Mouse (Mus musculus) embryonic facial prominence, embryonic 12.5 days (tissue): ENCODE data around the gene Zbtb20. TPM values are rescaled to one million over a fixed set of nuclear protein-coding genes. Genes with fewer than 3 reads are reported as not detected.
A peak's percentile ranks its signal among the peaks of the same experiment; 100 is the strongest.

Source experiments
- ATAC-seq: fragments of 200-750 bp; cut with Nextera tagmentation; 2 replicates; pipeline ENCODE4 v1.8.0; 2017; ENCODE audit not compliant: insufficient number of reproducible peaks, insufficient read depth, low FRiP score, low TSS enrichment
- H3K27ac ChIP-seq: fragments of 300-500 bp; sonication (generic); 2 replicates; pipeline ENCODE4 v1.5.1; 2016; ENCODE audit warnings: mild to moderate bottlenecking
- H3K27me3 ChIP-seq: fragments of 300-500 bp; sonication (generic); 2 replicates; pipeline ENCODE4 v1.6.1; 2016; ENCODE audit warnings: mild to moderate bottlenecking, moderate library complexity
- H3K36me3 ChIP-seq: fragments of 300-500 bp; sonication (generic); 2 replicates; pipeline ENCODE4 v1.6.1; 2016; ENCODE audit warnings: mild to moderate bottlenecking
- H3K4me1 ChIP-seq: fragments of 300-500 bp; sonication (generic); 2 replicates; pipeline ENCODE4 v1.6.1; 2016
- H3K4me2 ChIP-seq: fragments of 300-500 bp; sonication (generic); replicated peaks from 2 replicates; pipeline ENCODE4 v1.6.1; 2016; ENCODE audit warnings: mild to moderate bottlenecking, moderate library complexity
- H3K4me3 ChIP-seq: fragments of 300-500 bp; sonication (generic); 2 replicates; pipeline ENCODE4 v1.5.1; 2016; ENCODE audit warnings: mild to moderate bottlenecking
- H3K9ac ChIP-seq: fragments of 300-500 bp; sonication (generic); 2 replicates; pipeline ENCODE4 v1.6.1; 2016; ENCODE audit warnings: mild to moderate bottlenecking, moderate library complexity
- H3K9me3 ChIP-seq: fragments of 300-500 bp; sonication (generic); 2 replicates; pipeline ENCODE4 v1.6.1; 2016; ENCODE audit warnings: mild to moderate bottlenecking, moderate library complexity
- WGBS: fragments of 180-500 bp; shearing (Covaris S2); methylation state at CpG from one replicate; pipeline ENCODE4 v1.1.7; 2016; 5-methylcytosine and 5-hydroxymethylcytosine counted together
- polyA plus RNA-seq: library from polyadenylated mRNA; unstranded; fragments of >200 nt; fragmentation: Nextera tagmentation; extraction: Ambion mirVana; gene quantifications from 2 replicates; pipeline ENCODE4 v1.2.1, GENCODE M21; 2016

Gene Zbtb20
- polyA plus RNA-seq, 1 experiment from 2014 or later: 25.8 TPM

GRCm38 (mm10) chr16:43592801-43593200 is 717.1 kb downstream of the Zbtb20 start:
- no peak overlapping the region for H3K9ac ChIP-seq
- H3K9me3 ChIP-seq: no peaks in the 10 kb centered on the region
- H3K36me3 ChIP-seq: no peaks in the 10 kb centered on the region
- no peak for ATAC-seq
- no peak overlapping the region for H3K27ac ChIP-seq
- H3K4me3 ChIP-seq: no peak overlapping the region
- H3K4me2 ChIP-seq: no peak overlapping the region
- H3K27me3 ChIP-seq: no peaks in the 10 kb centered on the region
- 10% methylated on average over 1 of the region's 1 CpGs for WGBS
- H3K4me1 ChIP-seq: 0 out of 2 replicates have a peak, but pooled peaks cover 4% of the 10 kb centered on the region

GRCm38 (mm10) chr16:43597375-43598060 is 721.8 kb downstream of the Zbtb20 start:
- H3K27me3 ChIP-seq: no peaks in the 10 kb centered on the region
- no peaks in the 10 kb centered on the region for H3K9me3 ChIP-seq
- no peak overlapping the region for H3K27ac ChIP-seq
- H3K36me3 ChIP-seq: no peaks in the 10 kb centered on the region
- no peak overlapping the region for H3K4me2 ChIP-seq
- no peak for ATAC-seq
- H3K9ac ChIP-seq: no peak overlapping the region
- 0 out of 2 replicates have a peak, but pooled peaks cover 4% of the 10 kb centered on the region for H3K4me1 ChIP-seq
- WGBS: 78% methylated on average over 7 of the region's 7 CpGs
- H3K4me3 ChIP-seq: no peak overlapping the region

DNA sequence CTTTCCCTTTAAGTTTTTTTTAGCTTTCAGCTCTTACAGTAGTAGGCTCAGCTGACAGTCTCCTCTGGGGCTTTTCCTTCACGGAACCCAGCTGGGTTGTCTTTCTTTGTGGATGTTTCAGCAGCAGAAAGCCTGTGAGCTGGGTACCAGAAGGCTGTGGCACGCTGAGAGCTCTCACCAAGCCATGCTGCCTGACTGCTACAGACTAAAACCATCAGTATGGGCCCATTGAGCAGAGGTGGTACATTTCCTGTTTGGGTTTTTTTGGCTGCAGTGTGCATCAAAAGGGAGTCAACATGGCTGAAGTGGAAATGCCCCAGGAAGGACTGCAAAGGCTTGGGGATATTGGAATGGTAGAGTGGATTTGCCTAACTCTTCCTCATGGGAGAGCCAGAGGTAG is 724.0 kb downstream of the Zbtb20 start:
- H3K4me3 ChIP-seq: no peak overlapping the region
- WGBS: 75% methylated on average over 2 of the region's 2 CpGs
- no peak overlapping the region for H3K27ac ChIP-seq

DNA sequence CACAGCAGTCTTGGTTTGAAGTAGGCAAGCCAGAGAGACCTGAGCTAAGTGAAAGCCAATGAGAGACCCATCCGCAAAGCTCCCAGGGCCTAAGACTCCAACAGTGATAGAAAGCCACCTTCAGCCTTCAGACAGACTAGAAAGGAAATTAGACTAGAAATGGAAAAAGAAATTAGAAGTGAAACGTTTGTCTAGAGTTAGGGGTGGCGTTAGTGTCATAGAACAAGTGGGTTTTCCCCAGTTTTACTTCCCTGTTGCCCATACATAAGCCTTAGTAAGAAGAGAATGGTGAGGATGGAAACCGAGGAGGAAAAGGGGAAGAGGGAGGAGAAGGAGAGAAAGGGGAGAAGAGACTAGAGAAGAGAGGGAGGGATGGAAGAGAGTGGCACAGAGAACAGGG is 726.9 kb downstream of the Zbtb20 start:
- Histone ChIP-seq H3K4me1 (peaks cover 10% of the 10 kb centered on the region; the same call in 1 of the 2 replicates), H3K36me3 (no peaks in the 10 kb centered on the region), H3K9ac (no peak overlapping the region), H3K4me3 (no peak overlapping the region), H3K27ac (no peak overlapping the region), H3K9me3 (no peaks in the 10 kb centered on the region), H3K4me2 (no peak overlapping the region), H3K27me3 (no peaks in the 10 kb centered on the region)
- ATAC-seq: no peak
- 71% methylated on average over 4 of the region's 4 CpGs for WGBS

More for the DNA sequence above, 724.0 kb downstream of the Zbtb20 start:
- no peaks in the 10 kb centered on the region for H3K27me3 ChIP-seq
- no peaks in the 10 kb centered on the region for H3K36me3 ChIP-seq
- no peak overlapping the region for H3K4me2 ChIP-seq
- H3K4me1 ChIP-seq: peaks cover 12% of the 10 kb centered on the region; the same call in 1 of the 2 replicates
- no peaks in the 10 kb centered on the region for H3K9me3 ChIP-seq
- no peak for ATAC-seq
- no peak overlapping the region for H3K9ac ChIP-seq

GRCm38 (mm10) chr16:43603591-43604141 is 728.0 kb downstream of the Zbtb20 start:
- Histone ChIP-seq H3K9me3 (no peaks in the 10 kb centered on the region), H3K27ac (no peak overlapping the region), H3K27me3 (no peaks in the 10 kb centered on the region), H3K4me1 (peaks cover 8% of the 10 kb centered on the region; the same call in 1 of the 2 replicates), H3K4me3 (no peak overlapping the region), H3K9ac (0 out of 2 replicates have a peak overlapping the region, but pooled peaks have one; percentile 4), H3K36me3 (no peaks in the 10 kb centered on the region), H3K4me2 (no peak overlapping the region)
- ATAC-seq: 0 out of 2 replicates have a peak, but pooled peaks have one; percentile 28
- WGBS: 7% methylated on average over 9 of the region's 9 CpGs

DNA sequence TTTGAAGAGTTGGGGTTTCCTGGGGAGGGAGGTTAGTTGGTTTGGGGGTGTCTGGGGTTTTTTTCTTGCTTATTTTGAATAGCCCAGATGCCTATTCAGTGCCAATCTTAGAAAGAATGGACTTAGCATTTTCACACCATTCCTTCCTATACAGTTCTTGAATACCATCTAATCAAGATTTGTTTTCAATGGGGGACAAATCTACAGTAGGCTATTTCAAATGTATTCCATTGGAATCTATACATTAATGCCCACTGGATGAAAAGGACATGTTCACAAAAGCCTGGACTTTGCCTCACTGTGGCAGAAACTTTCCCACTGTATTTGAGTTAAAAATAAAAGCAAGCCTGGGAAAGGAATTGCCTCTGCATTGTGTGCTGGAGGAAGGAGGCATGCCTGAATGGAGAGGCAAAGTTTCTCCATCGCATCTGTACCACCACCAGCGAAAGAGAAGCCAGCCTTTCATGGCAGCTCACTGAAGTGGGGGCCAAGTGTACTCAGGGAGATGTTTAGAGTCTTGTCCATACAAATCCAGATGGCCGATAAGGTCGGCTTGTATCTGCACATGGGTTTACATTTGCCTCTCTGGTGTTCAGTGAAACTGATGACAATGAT is 728.8 kb downstream of the Zbtb20 start:
- no peaks in the 10 kb centered on the region for H3K27me3 ChIP-seq
- peaks cover 4% of the 10 kb centered on the region; the same call in 1 of the 2 replicates for H3K36me3 ChIP-seq
- H3K9me3 ChIP-seq: no peaks in the 10 kb centered on the region
- WGBS: 59% methylated on average over 4 of the region's 4 CpGs
- H3K4me2 ChIP-seq: no peak overlapping the region
- H3K4me3 ChIP-seq: no peak overlapping the region
- no peak for ATAC-seq
- peaks cover 8% of the 10 kb centered on the region; the same call in 1 of the 2 replicates for H3K4me1 ChIP-seq
- no peak overlapping the region for H3K27ac ChIP-seq
- H3K9ac ChIP-seq: no peak overlapping the region

GRCm38 (mm10) chr16:43607086-43607485 is 731.4 kb downstream of the Zbtb20 start:
- no peak for ATAC-seq
- no peak overlapping the region for H3K4me2 ChIP-seq
- no peak overlapping the region for H3K27ac ChIP-seq
- no peak overlapping the region for H3K9ac ChIP-seq
- H3K4me3 ChIP-seq: no peak overlapping the region
- no peaks in the 10 kb centered on the region for H3K9me3 ChIP-seq
- H3K4me1 ChIP-seq: peaks cover 8% of the 10 kb centered on the region; the same call in 1 of the 2 replicates
- H3K27me3 ChIP-seq: no peaks in the 10 kb centered on the region
- peaks cover 16% of the 10 kb centered on the region; the same call in 1 of the 2 replicates for H3K36me3 ChIP-seq

GRCm38 (mm10) chr16:43608066-43608465 is 732.4 kb downstream of the Zbtb20 start:
- ATAC-seq: no peak
- no peak overlapping the region for H3K4me3 ChIP-seq

DNA sequence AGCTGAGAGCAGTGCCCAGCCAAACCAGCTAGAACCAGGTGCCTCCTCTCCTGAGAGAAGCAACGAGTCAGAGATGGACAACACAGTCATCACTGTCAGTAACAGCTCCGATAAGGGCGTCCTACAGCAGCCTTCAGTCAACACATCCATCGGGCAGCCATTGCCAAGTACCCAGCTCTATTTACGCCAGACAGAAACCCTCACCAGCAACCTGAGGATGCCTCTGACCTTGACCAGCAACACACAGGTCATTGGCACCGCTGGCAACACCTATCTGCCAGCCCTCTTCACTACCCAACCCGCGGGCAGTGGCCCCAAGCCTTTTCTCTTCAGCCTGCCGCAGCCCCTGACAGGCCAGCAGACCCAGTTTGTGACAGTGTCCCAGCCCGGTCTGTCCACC is 734.7 kb downstream of the Zbtb20 start:
- 91% methylated on average over 10 of the region's 10 CpGs for WGBS
- Histone ChIP-seq H3K9me3 (no peaks in the 10 kb centered on the region), H3K4me1 (peaks cover 3% of the 10 kb centered on the region), H3K27ac (no peak overlapping the region), H3K4me2 (no peak overlapping the region), H3K27me3 (no peaks in the 10 kb centered on the region), H3K4me3 (no peak overlapping the region), H3K36me3 (peaks cover 16% of the 10 kb centered on the region; the same call in 1 of the 2 replicates), H3K9ac (no peak overlapping the region)
- ATAC-seq: no peak

More at GRCm38 (mm10) chr16:43608066-43608465, 732.4 kb downstream of the Zbtb20 start:
- H3K27ac ChIP-seq: no peak overlapping the region
- H3K9me3 ChIP-seq: no peaks in the 10 kb centered on the region
- no peaks in the 10 kb centered on the region for H3K27me3 ChIP-seq
- H3K4me1 ChIP-seq: peaks cover 8% of the 10 kb centered on the region; the same call in 1 of the 2 replicates
- H3K9ac ChIP-seq: no peak overlapping the region
- peaks cover 16% of the 10 kb centered on the region; the same call in 1 of the 2 replicates for H3K36me3 ChIP-seq
- H3K4me2 ChIP-seq: no peak overlapping the region

DNA sequence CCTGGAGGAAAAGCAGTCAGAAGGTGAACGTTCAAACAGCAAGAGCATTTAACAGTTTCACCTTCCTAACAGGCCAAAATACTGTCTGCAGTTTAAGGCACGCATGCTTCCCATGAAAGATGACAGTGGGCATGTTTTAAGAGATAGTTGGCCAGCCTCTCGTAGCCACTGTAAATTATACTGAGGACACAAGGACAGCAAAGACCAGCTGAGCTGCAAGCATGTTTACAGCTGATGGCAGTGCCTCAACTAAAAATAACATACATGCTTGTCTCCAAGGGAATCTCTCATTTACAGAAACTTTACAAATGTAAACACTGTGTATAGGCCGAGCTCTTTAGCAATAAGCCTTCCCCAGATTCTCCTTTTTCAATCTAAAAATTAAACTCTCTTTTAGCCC is 740.7 kb downstream of the Zbtb20 start:
- Histone ChIP-seq H3K27me3 (no peaks in the 10 kb centered on the region), H3K4me2 (no peak overlapping the region), H3K9ac (no peak overlapping the region), H3K4me3 (no peak overlapping the region), H3K4me1 (peaks cover 14% of the 10 kb centered on the region), H3K36me3 (no peaks in the 10 kb centered on the region), H3K9me3 (no peaks in the 10 kb centered on the region), H3K27ac (peak overlapping the region; percentile 55)
- no peak for ATAC-seq
- WGBS: 46% methylated on average over 4 of the region's 4 CpGs

- Histone ChIP-seq H3K9ac (no peak overlapping the region), H3K27me3 (no peaks in the 10 kb centered on the region), H3K27ac (no peak overlapping the region), H3K4me1 (peaks cover 14% of the 10 kb centered on the region), H3K4me3 (no peak overlapping the region), H3K9me3 (no peaks in the 10 kb centered on the region), H3K4me2 (no peak overlapping the region), H3K36me3 (no peaks in the 10 kb centered on the region)
- ATAC-seq: no peak
- 39% methylated on average over 6 of the region's 6 CpGs for WGBS
These were observed 741.7 kb downstream of the Zbtb20 start for GRCm38 (mm10) chr16:43617346-43617745.

- H3K4me3 ChIP-seq: no peak overlapping the region
- H3K9ac ChIP-seq: no peak overlapping the region
- peaks cover 14% of the 10 kb centered on the region for H3K4me1 ChIP-seq
- H3K27ac ChIP-seq: no peak overlapping the region
- H3K27me3 ChIP-seq: no peaks in the 10 kb centered on the region
- no peaks in the 10 kb centered on the region for H3K9me3 ChIP-seq
- 88% methylated on average over 23 of the region's 23 CpGs for WGBS
- ATAC-seq: 0 out of 2 replicates have a peak, but pooled peaks have one; percentile 28
- no peaks in the 10 kb centered on the region for H3K36me3 ChIP-seq
- no peak overlapping the region for H3K4me2 ChIP-seq
These were observed 742.6 kb downstream of the Zbtb20 start for GRCm38 (mm10) chr16:43618286-43618685.
